Mouse (Mus musculus): ENCODE measurements around the gene Vip.

DNA sequence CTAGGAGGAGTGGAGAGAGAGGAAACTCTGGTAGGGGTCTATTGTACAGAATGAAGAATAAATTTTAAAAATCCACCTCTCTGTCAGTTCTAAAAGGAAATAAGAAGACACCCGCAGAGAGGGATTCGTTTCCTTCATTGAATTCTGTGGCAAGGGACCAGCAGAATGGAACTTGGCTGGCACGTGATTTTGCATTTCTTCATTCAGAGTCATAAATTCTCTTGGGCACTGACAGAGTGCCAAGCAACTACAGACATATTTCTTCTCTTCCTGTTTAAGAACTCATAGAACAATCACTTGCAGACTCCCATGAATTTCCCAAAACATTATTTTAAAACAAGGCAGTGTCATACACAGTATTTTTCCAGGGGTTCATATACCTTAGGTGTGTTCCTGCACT lies 30.1 kb upstream of the Vip start:
- TF ChIP-seq CTCF (IDR thresholded peaks at IDR 0.05; ENCODE audit: extremely low read depth, insufficient read depth, insufficient read length, insufficient replicate concordance) (no peak), POLR2A (IDR thresholded peaks at IDR 0.05; ENCODE audit: low read depth, low read length) (no peak)
